Mouse (Mus musculus): ENCODE results near the gene Helq.

DNA sequence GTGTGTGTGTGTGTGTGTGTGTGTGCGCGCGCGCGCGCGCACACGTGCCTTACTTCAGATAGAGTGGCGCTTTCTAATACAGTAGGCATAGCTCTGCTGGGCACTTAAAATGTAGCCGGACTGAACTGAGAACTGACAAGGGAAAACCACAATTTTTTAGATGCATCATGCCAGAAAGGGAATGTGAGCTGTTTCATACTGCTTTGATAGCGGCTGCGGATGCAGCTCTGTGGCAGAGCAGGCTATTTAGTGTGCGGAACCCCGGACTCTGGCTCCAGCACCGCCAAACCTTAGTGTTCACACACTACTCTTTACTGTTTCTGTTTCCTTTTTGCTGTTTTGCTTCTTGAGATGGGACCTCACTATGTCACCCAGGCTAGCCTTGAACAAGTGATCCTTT, 81.6 kb downstream of the Helq start:
- no peak for TF ChIP-seq E2F4 (IDR thresholded peaks at IDR 0.05; ENCODE audit: borderline replicate concordance, low read depth, low read length)
- no peak for TF ChIP-seq BHLHE40 (IDR thresholded peaks at IDR 0.05; ENCODE audit: borderline replicate concordance, low read depth, low read length)
